Mouse (Mus musculus): Measurements from ENCODE around the gene Smg9.

DNA sequence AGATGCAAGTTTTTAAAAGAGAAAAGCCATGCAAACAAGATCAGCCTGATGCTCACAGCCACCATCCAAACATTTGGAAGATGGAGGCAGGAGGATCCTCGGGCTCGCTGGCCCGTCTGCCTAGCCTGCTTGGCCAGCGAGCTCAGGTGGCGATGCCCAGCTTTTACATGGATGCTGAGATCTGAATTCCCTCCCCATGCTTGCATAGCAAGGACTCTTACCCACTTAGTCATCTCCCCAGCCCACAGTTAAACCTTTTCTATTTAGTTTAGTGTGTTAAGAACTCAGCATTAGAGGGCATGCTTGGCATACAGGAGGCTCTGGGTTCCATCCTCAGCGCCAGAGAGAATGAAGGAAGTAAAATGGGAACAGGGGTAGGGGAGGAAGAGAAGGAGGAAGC, 39.8 kb downstream of the Smg9 start:
- TF ChIP-seq TBP (IDR thresholded peaks at IDR 0.05; ENCODE audit: low read depth, low read length), result no peak
- TF ChIP-seq CTCF (IDR thresholded peaks at IDR 0.05 in 2 of 3, conservative IDR thresholded peaks at IDR 0.05 in 1 of 3; ENCODE audit: control insufficient read depth in 1 of 3, insufficient read depth in 1 of 3, low read depth in 2 of 3, low read length in 3 of 3, poor library complexity in 1 of 3, severe bottlenecking in 1 of 3), result no peak
- TF ChIP-seq JUND (IDR thresholded peaks at IDR 0.05; ENCODE audit: low read depth, low read length), result no peak
